Mouse (Mus musculus): ENCODE data around the gene Mycl. TPM values are rescaled to one million over a fixed set of nuclear protein-coding genes. Genes with fewer than 3 reads are reported as not detected.

The Mycl gene
- polyA plus RNA-seq, 1 experiment from 2014 or later = 46.3 TPM

GRCm38 (mm10) chr4:123026597-123026996, 31.1 kb downstream of the Mycl start:
- no peaks in the 10 kb centered on the region; the same call in 1 of the 2 replicates for H3K36me3 ChIP-seq (replicated peaks; ENCODE audit: control insufficient read depth, insufficient read depth, low read depth, low read length)
- no peak for ATAC-seq (replicated peaks; ENCODE audit: insufficient number of reproducible peaks, low FRiP score, low TSS enrichment, low read depth)

GRCm38 (mm10) chr4:123034841-123035240, 39.4 kb downstream of the Mycl start:
- Histone ChIP-seq H3K9ac (replicated peaks; ENCODE audit: low read length) (no peak overlapping the region), H3K27me3 (ENCODE audit: control insufficient read depth, insufficient read depth, low read length) (no peaks in the 10 kb centered on the region), H3K4me1 (ENCODE audit: control insufficient read depth, insufficient read depth, low read length) (no peaks in the 10 kb centered on the region), H3K4me3 (ENCODE audit: low read depth, low read length) (no peak overlapping the region), H3K36me3 (replicated peaks; ENCODE audit: control insufficient read depth, insufficient read depth, low read depth, low read length) (no peaks in the 10 kb centered on the region; the same call in 1 of the 2 replicates), H3K27ac (replicated peaks; ENCODE audit: low read depth, low read length) (no peak overlapping the region), H3K9me3 (replicated peaks; ENCODE audit: control insufficient read depth, low read length) (no peaks in the 10 kb centered on the region), H3K4me2 (ENCODE audit: low read depth, low read length) (no peak overlapping the region)
- ATAC-seq (replicated peaks; ENCODE audit: insufficient number of reproducible peaks, low FRiP score, low TSS enrichment, low read depth) (no peak), DNase-seq (ENCODE audit: low spot score) (no peak)
- WGBS = 93% methylated on average over 2 of the region's 2 CpGs

More at GRCm38 (mm10) chr4:123026597-123026996, 31.1 kb downstream of the Mycl start:
- DNase-seq (ENCODE audit: low spot score) = no peak
- no peaks in the 10 kb centered on the region for H3K4me1 ChIP-seq (ENCODE audit: control insufficient read depth, insufficient read depth, low read length)
- no peak overlapping the region for H3K27ac ChIP-seq (replicated peaks; ENCODE audit: low read depth, low read length)
- H3K9ac ChIP-seq (replicated peaks; ENCODE audit: low read length) = no peak overlapping the region
- no peak overlapping the region for H3K4me3 ChIP-seq (ENCODE audit: low read depth, low read length)
- 88% methylated on average over 4 of the region's 4 CpGs for WGBS
- H3K27me3 ChIP-seq (ENCODE audit: control insufficient read depth, insufficient read depth, low read length) = no peaks in the 10 kb centered on the region
- H3K9me3 ChIP-seq (replicated peaks; ENCODE audit: control insufficient read depth, low read length) = no peaks in the 10 kb centered on the region
- no peak overlapping the region for H3K4me2 ChIP-seq (ENCODE audit: low read depth, low read length)

DNA sequence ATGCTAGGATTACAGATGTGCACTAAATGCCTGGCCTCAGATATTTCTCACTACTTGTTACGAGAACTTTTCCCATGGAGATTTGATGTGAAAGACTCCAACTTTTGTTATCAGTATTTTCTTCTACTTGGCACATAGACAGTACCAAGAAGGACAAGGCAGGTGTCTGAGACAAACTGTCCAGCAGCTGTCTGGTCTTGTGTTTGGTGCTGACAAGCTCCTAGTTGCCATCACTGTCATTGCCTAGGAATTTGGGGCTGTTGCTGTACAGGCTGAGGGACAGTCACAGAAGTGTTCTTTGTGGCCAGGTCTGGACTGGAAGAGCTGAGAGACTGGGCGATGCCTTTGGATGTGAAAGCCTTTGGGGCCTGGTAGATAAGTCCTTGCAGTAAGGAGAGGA, 40.2 kb downstream of the Mycl start:
- H3K4me2 ChIP-seq (ENCODE audit: low read depth, low read length) = no peak overlapping the region
- 95% methylated on average over 2 of the region's 2 CpGs for WGBS
- ATAC-seq (replicated peaks; ENCODE audit: insufficient number of reproducible peaks, low FRiP score, low TSS enrichment, low read depth) = no peak
- H3K4me1 ChIP-seq (ENCODE audit: control insufficient read depth, insufficient read depth, low read length) = no peaks in the 10 kb centered on the region
- no peak overlapping the region for H3K4me3 ChIP-seq (ENCODE audit: low read depth, low read length)
- DNase-seq (ENCODE audit: low spot score) = no peak
- no peaks in the 10 kb centered on the region; the same call in 1 of the 2 replicates for H3K36me3 ChIP-seq (replicated peaks; ENCODE audit: control insufficient read depth, insufficient read depth, low read depth, low read length)
- H3K9ac ChIP-seq (replicated peaks; ENCODE audit: low read length) = no peak overlapping the region
- H3K27me3 ChIP-seq (ENCODE audit: control insufficient read depth, insufficient read depth, low read length) = no peaks in the 10 kb centered on the region
- H3K9me3 ChIP-seq (replicated peaks; ENCODE audit: control insufficient read depth, low read length) = no peaks in the 10 kb centered on the region
- no peak overlapping the region for H3K27ac ChIP-seq (replicated peaks; ENCODE audit: low read depth, low read length)

- ATAC-seq (replicated peaks; ENCODE audit: insufficient number of reproducible peaks, low FRiP score, low TSS enrichment, low read depth) (no peak), DNase-seq (ENCODE audit: low spot score) (no peak)
- H3K9ac ChIP-seq (replicated peaks; ENCODE audit: low read length) = no peak overlapping the region
- no peak overlapping the region for H3K4me2 ChIP-seq (ENCODE audit: low read depth, low read length)
- H3K9me3 ChIP-seq (replicated peaks; ENCODE audit: control insufficient read depth, low read length) = no peaks in the 10 kb centered on the region
- H3K4me3 ChIP-seq (ENCODE audit: low read depth, low read length) = no peak overlapping the region
- H3K36me3 ChIP-seq (replicated peaks; ENCODE audit: control insufficient read depth, insufficient read depth, low read depth, low read length) = no peaks in the 10 kb centered on the region; the same call in 1 of the 2 replicates
- 45% methylated on average over 3 of the region's 3 CpGs for WGBS
- no peak overlapping the region for H3K27ac ChIP-seq (replicated peaks; ENCODE audit: low read depth, low read length)
- no peaks in the 10 kb centered on the region for H3K27me3 ChIP-seq (ENCODE audit: control insufficient read depth, insufficient read depth, low read length)
- no peaks in the 10 kb centered on the region for H3K4me1 ChIP-seq (ENCODE audit: control insufficient read depth, insufficient read depth, low read length)
Measured at GRCm38 (mm10) chr4:123036710-123037109, 41.3 kb downstream of the Mycl start.

DNA sequence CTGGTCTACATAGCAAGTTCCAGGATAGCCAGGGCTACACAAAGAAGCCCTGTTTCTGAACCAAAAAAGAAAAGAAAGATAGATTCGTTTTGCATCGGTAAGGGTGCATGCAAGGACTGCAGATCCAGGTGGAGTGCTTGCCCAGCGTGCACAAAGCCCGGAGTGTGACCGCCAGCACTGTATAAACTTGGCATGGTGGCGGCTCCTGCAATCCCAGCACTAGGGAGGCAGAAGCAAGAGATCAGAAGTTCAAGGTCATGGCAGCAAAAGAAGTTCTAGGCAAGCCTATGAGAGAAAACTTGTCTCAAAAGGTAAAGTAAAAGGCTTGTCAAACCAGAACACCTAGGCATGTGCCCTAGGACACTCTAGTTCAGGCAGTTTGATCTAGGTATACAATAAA, 45.7 kb downstream of the Mycl start:
- no peaks in the 10 kb centered on the region for H3K27me3 ChIP-seq (ENCODE audit: control insufficient read depth, insufficient read depth, low read length)
- DNase-seq (ENCODE audit: low spot score) (no peak), ATAC-seq (replicated peaks; ENCODE audit: insufficient number of reproducible peaks, low FRiP score, low TSS enrichment, low read depth) (no peak)
- no peak overlapping the region for H3K4me3 ChIP-seq (ENCODE audit: low read depth, low read length)
- no peak overlapping the region for H3K9ac ChIP-seq (replicated peaks; ENCODE audit: low read length)
- no peak overlapping the region for H3K4me2 ChIP-seq (ENCODE audit: low read depth, low read length)
- no peaks in the 10 kb centered on the region; the same call in 1 of the 2 replicates for H3K36me3 ChIP-seq (replicated peaks; ENCODE audit: control insufficient read depth, insufficient read depth, low read depth, low read length)
- H3K4me1 ChIP-seq (ENCODE audit: control insufficient read depth, insufficient read depth, low read length) = no peaks in the 10 kb centered on the region
- no peak overlapping the region for H3K27ac ChIP-seq (replicated peaks; ENCODE audit: low read depth, low read length)
- 97% methylated on average over 6 of the region's 6 CpGs for WGBS
- no peaks in the 10 kb centered on the region for H3K9me3 ChIP-seq (replicated peaks; ENCODE audit: control insufficient read depth, low read length)

DNA sequence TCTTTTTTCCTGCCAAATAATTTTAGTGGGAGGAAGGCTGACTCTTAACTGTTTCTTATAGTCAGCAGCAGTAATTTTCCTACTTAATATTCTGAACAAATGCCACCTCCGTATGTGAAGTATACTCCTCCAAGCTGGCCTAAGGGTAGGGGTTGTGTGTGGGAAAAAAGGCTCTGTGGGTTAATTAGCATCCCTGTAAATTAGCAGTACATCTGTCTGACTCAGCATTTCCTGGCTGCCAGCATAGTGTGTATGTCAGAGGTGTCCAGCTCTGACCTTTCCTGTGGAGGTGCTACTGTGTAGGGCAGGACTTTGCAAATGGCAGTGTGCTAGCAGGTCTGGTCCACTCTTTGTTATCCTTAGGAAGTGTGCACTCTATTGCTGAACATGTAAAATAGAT, 48.4 kb downstream of the Mycl start:
- ATAC-seq (replicated peaks; ENCODE audit: insufficient number of reproducible peaks, low FRiP score, low TSS enrichment, low read depth) (no peak), DNase-seq (ENCODE audit: low spot score) (no peak)
- Histone ChIP-seq H3K4me1 (ENCODE audit: control insufficient read depth, insufficient read depth, low read length) (no peaks in the 10 kb centered on the region), H3K36me3 (replicated peaks; ENCODE audit: control insufficient read depth, insufficient read depth, low read depth, low read length) (no peaks in the 10 kb centered on the region; the same call in none of the 2 replicates), H3K27ac (replicated peaks; ENCODE audit: low read depth, low read length) (no peak overlapping the region), H3K9ac (replicated peaks; ENCODE audit: low read length) (no peak overlapping the region), H3K27me3 (ENCODE audit: control insufficient read depth, insufficient read depth, low read length) (no peaks in the 10 kb centered on the region), H3K4me3 (ENCODE audit: low read depth, low read length) (no peak overlapping the region), H3K9me3 (replicated peaks; ENCODE audit: control insufficient read depth, low read length) (no peaks in the 10 kb centered on the region), H3K4me2 (ENCODE audit: low read depth, low read length) (no peak overlapping the region)
- 76% methylated on average over 1 of the region's 1 CpGs for WGBS

- DNase-seq (ENCODE audit: low spot score) = no peak
- Histone ChIP-seq H3K36me3 (replicated peaks; ENCODE audit: control insufficient read depth, insufficient read depth, low read depth, low read length) (no peaks in the 10 kb centered on the region; the same call in none of the 2 replicates), H3K27me3 (ENCODE audit: control insufficient read depth, insufficient read depth, low read length) (no peaks in the 10 kb centered on the region), H3K4me1 (ENCODE audit: control insufficient read depth, insufficient read depth, low read length) (no peaks in the 10 kb centered on the region), H3K27ac (replicated peaks; ENCODE audit: low read depth, low read length) (no peak overlapping the region), H3K4me3 (ENCODE audit: low read depth, low read length) (no peak overlapping the region), H3K9me3 (replicated peaks; ENCODE audit: control insufficient read depth, low read length) (no peaks in the 10 kb centered on the region), H3K9ac (replicated peaks; ENCODE audit: low read length) (no peak overlapping the region), H3K4me2 (ENCODE audit: low read depth, low read length) (no peak overlapping the region)
- WGBS = 86% methylated on average over 4 of the region's 4 CpGs
- ATAC-seq (replicated peaks; ENCODE audit: insufficient number of reproducible peaks, low FRiP score, low TSS enrichment, low read depth) = no peak
Measured at GRCm38 (mm10) chr4:123044842-123045241, 49.4 kb downstream of the Mycl start.

- H3K36me3 ChIP-seq (replicated peaks; ENCODE audit: control insufficient read depth, insufficient read depth, low read depth, low read length) = no peaks in the 10 kb centered on the region; the same call in none of the 2 replicates
Measured at GRCm38 (mm10) chr4:123046300-123046699, 50.8 kb downstream of the Mycl start.

More at GRCm38 (mm10) chr4:123046300-123046699, 50.8 kb downstream of the Mycl start:
- no peaks in the 10 kb centered on the region for H3K9me3 ChIP-seq (replicated peaks; ENCODE audit: control insufficient read depth, low read length)
- H3K4me1 ChIP-seq (ENCODE audit: control insufficient read depth, insufficient read depth, low read length) = no peaks in the 10 kb centered on the region
- H3K9ac ChIP-seq (replicated peaks; ENCODE audit: low read length) = no peak overlapping the region
- H3K4me2 ChIP-seq (ENCODE audit: low read depth, low read length) = no peak overlapping the region
- DNase-seq (ENCODE audit: low spot score) (peak; percentile 64), ATAC-seq (replicated peaks; ENCODE audit: insufficient number of reproducible peaks, low FRiP score, low TSS enrichment, low read depth) (no peak)
- no peaks in the 10 kb centered on the region for H3K27me3 ChIP-seq (ENCODE audit: control insufficient read depth, insufficient read depth, low read length)
- WGBS = 79% methylated on average over 3 of the region's 3 CpGs
- H3K4me3 ChIP-seq (ENCODE audit: low read depth, low read length) = no peak overlapping the region
- H3K27ac ChIP-seq (replicated peaks; ENCODE audit: low read depth, low read length) = no peak overlapping the region
